Mouse (Mus musculus) kidney, embryonic 15.5 days (tissue): ENCODE measurements at regions not wholly inside any gene's neighbourhood (a gene's known extent, or its start where the extent isn't known, plus 50 kb on each side); places are given as distances from the start of the nearest gene placed in this dataset.

Source experiments
- ATAC-seq: fragments of 200-750 bp; cut with Nextera tagmentation; replicated peaks from 2 replicates; pipeline ENCODE4 v1.8.0; 2017; ENCODE audit warnings: moderate TSS enrichment; ENCODE audit not compliant: low FRiP score
- H3K27ac ChIP-seq: fragments of 300-500 bp; sonication (generic); 2 replicates; pipeline ENCODE4 v1.5.1; 2015; ENCODE audit warnings: mild to moderate bottlenecking, inconsistent platforms
- H3K27me3 ChIP-seq: fragments of 300-500 bp; sonication (generic); 2 replicates; pipeline ENCODE4 v1.6.1; 2015; ENCODE audit warnings: inconsistent platforms
- H3K36me3 ChIP-seq: fragments of 300-500 bp; sonication (generic); 2 replicates; pipeline ENCODE4 v1.6.1; 2015; ENCODE audit warnings: inconsistent platforms
- H3K4me1 ChIP-seq: fragments of 300-500 bp; sonication (generic); 2 replicates; pipeline ENCODE4 v1.6.1; 2015; ENCODE audit warnings: inconsistent platforms
- H3K4me2 ChIP-seq: fragments of 300-500 bp; sonication (generic); 2 replicates; pipeline ENCODE4 v1.6.1; 2015; ENCODE audit warnings: moderate library complexity, mild to moderate bottlenecking, inconsistent platforms
- H3K4me3 ChIP-seq: fragments of 300-500 bp; sonication (generic); replicated peaks from 2 replicates; pipeline ENCODE4 v1.5.1; 2015; ENCODE audit warnings: mild to moderate bottlenecking, inconsistent platforms
- H3K9ac ChIP-seq: fragments of 300-500 bp; sonication (generic); 2 replicates; pipeline ENCODE4 v1.6.1; 2015; ENCODE audit warnings: mild to moderate bottlenecking, inconsistent platforms
- H3K9me3 ChIP-seq: fragments of 300-500 bp; sonication (generic); replicated peaks from 2 replicates; pipeline ENCODE4 v1.6.1; 2016; ENCODE audit warnings: inconsistent platforms
- WGBS: fragments of 180-500 bp; shearing (Covaris S2); methylation state at CpG from one replicate; pipeline ENCODE4 v1.1.7; 2015; ENCODE audit warnings: mixed read lengths; 5-methylcytosine and 5-hydroxymethylcytosine counted together

GRCm38 (mm10) chr8:92125631-92126030, 231.8 kb upstream of the Irx5 start:
- no peak overlapping the region for H3K4me2 ChIP-seq
- H3K9me3 ChIP-seq, result no peaks in the 10 kb centered on the region
- peaks cover 66% of the 10 kb centered on the region for H3K27me3 ChIP-seq
- no peak overlapping the region for H3K27ac ChIP-seq
- H3K4me1 ChIP-seq, result 0 out of 2 replicates have a peak, but pooled peaks cover 3% of the 10 kb centered on the region
- 46% methylated on average over 3 of the region's 3 CpGs for WGBS
- H3K9ac ChIP-seq, result no peak overlapping the region
- no peaks in the 10 kb centered on the region for H3K36me3 ChIP-seq
- no peak overlapping the region for H3K4me3 ChIP-seq
- ATAC-seq, result no peak

GRCm38 (mm10) chr8:92121296-92121695, 236.1 kb upstream of the Irx5 start:
- Histone ChIP-seq H3K9me3 (no peaks in the 10 kb centered on the region), H3K4me2 (no peak overlapping the region), H3K4me3 (no peak overlapping the region), H3K36me3 (no peaks in the 10 kb centered on the region), H3K27ac (no peak overlapping the region), H3K4me1 (no peaks in the 10 kb centered on the region), H3K27me3 (peaks cover 64% of the 10 kb centered on the region), H3K9ac (no peak overlapping the region)
- 53% methylated on average over 2 of the region's 2 CpGs for WGBS
- ATAC-seq, result no peak

- ATAC-seq, result no peak
- 90% methylated on average over 15 of the region's 15 CpGs for WGBS
- Histone ChIP-seq H3K27me3 (peaks cover 28% of the 10 kb centered on the region), H3K4me2 (no peak overlapping the region), H3K4me3 (no peak overlapping the region), H3K4me1 (peaks cover 17% of the 10 kb centered on the region), H3K9ac (no peak overlapping the region), H3K36me3 (no peaks in the 10 kb centered on the region), H3K9me3 (no peaks in the 10 kb centered on the region), H3K27ac (no peak overlapping the region)
Measured at GRCm38 (mm10) chr8:92115479-92116267, 241.8 kb upstream of the Irx5 start.

- no peaks in the 10 kb centered on the region for H3K9me3 ChIP-seq
- peaks cover 17% of the 10 kb centered on the region for H3K4me1 ChIP-seq
- H3K4me2 ChIP-seq, result peak overlapping the region; percentile 43
- H3K36me3 ChIP-seq, result no peaks in the 10 kb centered on the region
- H3K9ac ChIP-seq, result no peak overlapping the region
- ATAC-seq, result no peak
- H3K27me3 ChIP-seq, result peaks cover 24% of the 10 kb centered on the region
- H3K27ac ChIP-seq, result no peak overlapping the region
- H3K4me3 ChIP-seq, result no peak overlapping the region
- 15% methylated on average over 22 of the region's 22 CpGs for WGBS
Measured at GRCm38 (mm10) chr8:92114311-92115275, 242.8 kb upstream of the Irx5 start.

- peak overlapping the region; percentile 43 for H3K4me2 ChIP-seq
- 6% methylated on average over 9 of the region's 9 CpGs for WGBS
- no peaks in the 10 kb centered on the region for H3K9me3 ChIP-seq
- no peak for ATAC-seq
- H3K4me1 ChIP-seq, result peaks cover 17% of the 10 kb centered on the region
- no peaks in the 10 kb centered on the region for H3K36me3 ChIP-seq
- H3K27me3 ChIP-seq, result peaks cover 21% of the 10 kb centered on the region; the same call in 1 of the 2 replicates
- H3K9ac ChIP-seq, result no peak overlapping the region
- no peak overlapping the region for H3K4me3 ChIP-seq
- no peak overlapping the region for H3K27ac ChIP-seq
Measured at GRCm38 (mm10) chr8:92113901-92114300, 243.5 kb upstream of the Irx5 start.

- no peaks in the 10 kb centered on the region for H3K36me3 ChIP-seq
- peaks cover 21% of the 10 kb centered on the region; the same call in 1 of the 2 replicates for H3K27me3 ChIP-seq
- H3K4me3 ChIP-seq, result no peak overlapping the region
- no peaks in the 10 kb centered on the region for H3K9me3 ChIP-seq
- H3K4me1 ChIP-seq, result peaks cover 17% of the 10 kb centered on the region
- 46% methylated on average over 4 of the region's 4 CpGs for WGBS
- H3K4me2 ChIP-seq, result no peak overlapping the region
- H3K27ac ChIP-seq, result no peak overlapping the region
- no peak for ATAC-seq
- H3K9ac ChIP-seq, result no peak overlapping the region
Measured at GRCm38 (mm10) chr8:92113386-92113785, 244.0 kb upstream of the Irx5 start.

GRCm38 (mm10) chr8:92104561-92104960, 252.9 kb upstream of the Irx5 start:
- H3K4me2 ChIP-seq, result no peak overlapping the region
- no peaks in the 10 kb centered on the region for H3K36me3 ChIP-seq
- 26% methylated on average over 6 of the region's 6 CpGs for WGBS
- H3K9me3 ChIP-seq, result no peaks in the 10 kb centered on the region
- H3K27me3 ChIP-seq, result peaks cover 3% of the 10 kb centered on the region; the same call in 1 of the 2 replicates
- H3K27ac ChIP-seq, result no peak overlapping the region
- H3K9ac ChIP-seq, result no peak overlapping the region
- no peak overlapping the region for H3K4me3 ChIP-seq
- no peaks in the 10 kb centered on the region for H3K4me1 ChIP-seq
- ATAC-seq, result no peak

GRCm38 (mm10) chr8:92102521-92102920, 254.9 kb upstream of the Irx5 start:
- ATAC-seq, result no peak
- 80% methylated on average over 4 of the region's 4 CpGs for WGBS
- Histone ChIP-seq H3K27me3 (peaks cover 3% of the 10 kb centered on the region; the same call in 1 of the 2 replicates), H3K4me1 (no peaks in the 10 kb centered on the region), H3K27ac (no peak overlapping the region), H3K36me3 (no peaks in the 10 kb centered on the region), H3K9ac (no peak overlapping the region), H3K4me3 (no peak overlapping the region), H3K4me2 (no peak overlapping the region), H3K9me3 (no peaks in the 10 kb centered on the region)

- no peak overlapping the region for H3K4me2 ChIP-seq
- no peak overlapping the region for H3K9ac ChIP-seq
- H3K4me3 ChIP-seq, result no peak overlapping the region
- H3K27ac ChIP-seq, result no peak overlapping the region
- H3K4me1 ChIP-seq, result no peaks in the 10 kb centered on the region
- H3K9me3 ChIP-seq, result no peaks in the 10 kb centered on the region
- H3K27me3 ChIP-seq, result no peaks in the 10 kb centered on the region
- WGBS, result 85% methylated on average over 12 of the region's 12 CpGs
- no peak for ATAC-seq
- H3K36me3 ChIP-seq, result no peaks in the 10 kb centered on the region
Measured at GRCm38 (mm10) chr8:92095276-92095675, 262.1 kb upstream of the Irx5 start.

- H3K4me1 ChIP-seq, result no peaks in the 10 kb centered on the region
- H3K27ac ChIP-seq, result no peak overlapping the region
- no peaks in the 10 kb centered on the region for H3K36me3 ChIP-seq
- H3K27me3 ChIP-seq, result no peaks in the 10 kb centered on the region
- H3K4me2 ChIP-seq, result no peak overlapping the region
- H3K9me3 ChIP-seq, result no peaks in the 10 kb centered on the region
- ATAC-seq, result no peak
- H3K9ac ChIP-seq, result no peak overlapping the region
- H3K4me3 ChIP-seq, result no peak overlapping the region
- 69% methylated on average over 2 of the region's 2 CpGs for WGBS
Measured at GRCm38 (mm10) chr8:92084124-92084523, 273.3 kb upstream of the Irx5 start.

- H3K4me3 ChIP-seq, result no peak overlapping the region
- no peaks in the 10 kb centered on the region for H3K4me1 ChIP-seq
- no peak overlapping the region for H3K4me2 ChIP-seq
- H3K36me3 ChIP-seq, result no peaks in the 10 kb centered on the region
- ATAC-seq, result no peak
- peaks cover 6% of the 10 kb centered on the region for H3K27me3 ChIP-seq
- H3K27ac ChIP-seq, result no peak overlapping the region
- no peaks in the 10 kb centered on the region for H3K9me3 ChIP-seq
- 75% methylated on average over 6 of the region's 6 CpGs for WGBS
- no peak overlapping the region for H3K9ac ChIP-seq
Measured at GRCm38 (mm10) chr8:92081900-92082299, 275.5 kb upstream of the Irx5 start.

GRCm38 (mm10) chr8:92080852-92081251, 276.6 kb upstream of the Irx5 start:
- Histone ChIP-seq H3K36me3 (no peaks in the 10 kb centered on the region), H3K9ac (no peak overlapping the region), H3K4me2 (no peak overlapping the region), H3K27ac (no peak overlapping the region), H3K4me1 (no peaks in the 10 kb centered on the region), H3K27me3 (peaks cover 11% of the 10 kb centered on the region), H3K9me3 (no peaks in the 10 kb centered on the region), H3K4me3 (no peak overlapping the region)
- 83% methylated on average over 8 of the region's 8 CpGs for WGBS
- ATAC-seq, result no peak
